Mouse (Mus musculus) layer of hippocampus, adult 2 months (tissue): ENCODE results near the gene Auh. TPM values are rescaled to one million over a fixed set of nuclear protein-coding genes. Genes with fewer than 3 reads are reported as not detected.

ENCODE experiments used
- DNase-seq, 2 experiments: peaks; one replicate each; pipeline ENCODE4 v3.0.0; 2022; ENCODE audit warnings: low spot score in 2 of 2
- H3K27ac ChIP-seq: fragments of 200-600 bp; 2 replicates; pipeline ENCODE4 v1.8.1; 2022
- H3K4me3 ChIP-seq: fragments of 200-600 bp; 2 replicates; pipeline ENCODE4 v1.8.1; 2022; ENCODE audit warnings: mild to moderate bottlenecking
- CTCF ChIP-seq: fragments of 200-600 bp; conservative IDR thresholded peaks from 2 replicates; pipeline ENCODE4 v1.8.1; 2022; ENCODE audit warnings: antibody characterized with exemption, mild to moderate bottlenecking, moderate library complexity
- total RNA-seq, 2 experiments: library from RNA; stranded (reverse); gene quantifications; 2 replicates each; pipeline ENCODE4 v1.2.3; 2021

The Auh gene
- total RNA-seq, 2 experiments from 2014 or later = 107 to 121 TPM

GRCm38 (mm10) chr13:52817991-52818491 is 111.4 kb downstream of the Auh start:
- DNase-seq = peak; percentile 43 to 64
- H3K4me3 ChIP-seq = no peak overlapping the region
- no peak for TF ChIP-seq CTCF
- H3K27ac ChIP-seq = peak overlapping the region; percentile 63

GRCm38 (mm10) chr13:52813750-52814149 is 115.7 kb downstream of the Auh start:
- H3K4me3 ChIP-seq = no peak overlapping the region
- no peak for TF ChIP-seq CTCF
- DNase-seq = no peak
- H3K27ac ChIP-seq = no peak overlapping the region

GRCm38 (mm10) chr13:52812549-52813515 is 116.6 kb downstream of the Auh start:
- DNase-seq = no peak
- Histone ChIP-seq H3K4me3 (no peak overlapping the region), H3K27ac (no peak overlapping the region)
- no peak for TF ChIP-seq CTCF

- no peak overlapping the region for H3K4me3 ChIP-seq
- no peak for TF ChIP-seq CTCF
Measured at GRCm38 (mm10) chr13:52807722-52808121, 121.8 kb downstream of the Auh start.

GRCm38 (mm10) chr13:52806029-52806428 is 123.5 kb downstream of the Auh start:
- TF ChIP-seq CTCF = no peak
- Histone ChIP-seq H3K4me3 (no peak overlapping the region), H3K27ac (no peak overlapping the region)
- DNase-seq = no peak

More at GRCm38 (mm10) chr13:52807722-52808121, 121.8 kb downstream of the Auh start:
- DNase-seq = no peak
- H3K27ac ChIP-seq = no peak overlapping the region

- no peak overlapping the region for H3K27ac ChIP-seq
- no peak overlapping the region for H3K4me3 ChIP-seq
- TF ChIP-seq CTCF = no peak
- DNase-seq = no peak
Measured at GRCm38 (mm10) chr13:52805581-52805980, 123.9 kb downstream of the Auh start.

GRCm38 (mm10) chr13:52802482-52802881 is 127.0 kb downstream of the Auh start:
- no peak for DNase-seq
- no peak for TF ChIP-seq CTCF
- no peak overlapping the region for H3K4me3 ChIP-seq
- no peak overlapping the region for H3K27ac ChIP-seq

GRCm38 (mm10) chr13:52800687-52801341 is 128.7 kb downstream of the Auh start:
- DNase-seq = no peak
- Histone ChIP-seq H3K4me3 (no peak overlapping the region), H3K27ac (no peak overlapping the region)
- TF ChIP-seq CTCF = no peak

GRCm38 (mm10) chr13:52800091-52800490 is 129.4 kb downstream of the Auh start:
- Histone ChIP-seq H3K27ac (no peak overlapping the region), H3K4me3 (no peak overlapping the region)
- TF ChIP-seq CTCF = no peak
- DNase-seq = no peak

GRCm38 (mm10) chr13:52794232-52794631 is 135.2 kb downstream of the Auh start:
- no peak for TF ChIP-seq CTCF
- Histone ChIP-seq H3K27ac (no peak overlapping the region), H3K4me3 (no peak overlapping the region)
- no peak for DNase-seq

GRCm38 (mm10) chr13:52793434-52793989 is 136.0 kb downstream of the Auh start:
- Histone ChIP-seq H3K27ac (no peak overlapping the region), H3K4me3 (no peak overlapping the region)
- TF ChIP-seq CTCF = no peak
- no peak for DNase-seq

- Histone ChIP-seq H3K27ac (no peak overlapping the region), H3K4me3 (no peak overlapping the region)
- no peak for TF ChIP-seq CTCF
- no peak for DNase-seq
Measured at GRCm38 (mm10) chr13:52792242-52792844, 137.1 kb downstream of the Auh start.

GRCm38 (mm10) chr13:52790894-52791293 is 138.6 kb downstream of the Auh start:
- DNase-seq = no peak
- no peak overlapping the region for H3K4me3 ChIP-seq
- H3K27ac ChIP-seq = no peak overlapping the region
- peak; percentile 40 for TF ChIP-seq CTCF

Other genes starting within 250 kb of the Auh start
- 10 to 100 TPM; 14.2 to 14.7 TPM for gene Nfil3, start 51.4 kb upstream of the Auh start, total RNA-seq